Mouse (Mus musculus) testis, adult 2 months (tissue): ENCODE results near the gene Ddah1. TPM values are rescaled to one million over a fixed set of nuclear protein-coding genes. Genes with fewer than 3 reads are reported as not detected.
"Not testable (repeated sequence)": the region's sequence is repeated elsewhere in the genome, so short reads cannot be mapped to it uniquely, and the experiment has no call there.

Experiments used
- H3K27ac ChIP-seq: fragments of 200-500 bp; 2 replicates; pipeline ENCODE4 v1.5.1; 2012; ENCODE audit warnings: low read depth, low read length; ENCODE audit not compliant: control insufficient read depth, insufficient read depth
- H3K27me3 ChIP-seq: fragments of 200-500 bp; 2 replicates; pipeline ENCODE4 v1.6.1; 2012; ENCODE audit warnings: mild to moderate bottlenecking, low read length, moderate library complexity; ENCODE audit not compliant: control insufficient read depth, insufficient read depth
- H3K36me3 ChIP-seq: fragments of 200-500 bp; 2 replicates; pipeline ENCODE4 v1.6.1; 2012; ENCODE audit warnings: mild to moderate bottlenecking, low read length; ENCODE audit not compliant: control insufficient read depth, insufficient read depth
- H3K4me1 ChIP-seq: fragments of 200-500 bp; 2 replicates; pipeline ENCODE4 v1.6.1; 2012; ENCODE audit warnings: low read length; ENCODE audit not compliant: control insufficient read depth, insufficient read depth
- H3K4me3 ChIP-seq: fragments of 200-500 bp; 2 replicates; pipeline ENCODE4 v1.5.1; 2012; ENCODE audit warnings: low read depth, mild to moderate bottlenecking, low read length, moderate library complexity, mixed read lengths; ENCODE audit not compliant: control insufficient read depth
- CTCF ChIP-seq: fragments of 200-500 bp; IDR thresholded peaks from 2 replicates; pipeline ENCODE4 v1.5.1; 2012; ENCODE audit warnings: low read depth, mild to moderate bottlenecking, inconsistent platforms, low read length, moderate library complexity; ENCODE audit not compliant: control insufficient read depth, insufficient read depth, insufficient replicate concordance
- POLR2A ChIP-seq: fragments of 200-500 bp; IDR thresholded peaks from 2 replicates; pipeline ENCODE4 v1.6.1; 2012; ENCODE audit warnings: low read depth, mild to moderate bottlenecking, inconsistent platforms, low read length, moderate library complexity; ENCODE audit not compliant: control insufficient read depth
- polyA plus RNA-seq: library from polyadenylated mRNA; depleted of rRNA; stranded (reverse); fragments of >200 nt; gene quantifications from 2 replicates; pipeline ENCODE4 v1.2.3, GENCODE M21; 2012

Ddah1 gene
- polyA plus RNA-seq, 1 experiment, result 11.0 TPM

DNA sequence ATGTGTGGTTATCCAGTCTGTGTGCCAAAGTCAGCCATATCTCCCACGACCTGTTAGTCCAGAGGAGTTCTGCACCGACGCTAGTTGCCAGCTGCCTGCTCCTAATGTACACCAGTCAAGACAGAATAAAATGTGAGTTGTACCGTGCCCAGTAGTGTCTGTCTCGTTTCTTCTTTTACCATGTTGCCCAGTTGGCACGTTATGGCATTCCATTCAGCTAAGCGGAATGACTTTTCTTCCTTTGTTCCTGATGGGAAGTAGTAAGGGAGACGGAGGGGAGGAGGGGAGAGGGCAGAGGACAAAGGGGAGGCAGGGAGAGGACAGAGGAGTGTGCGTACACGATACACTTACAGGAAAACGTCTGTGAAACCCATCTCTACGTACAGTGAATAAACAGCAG lies 135.7 kb downstream of the Ddah1 start:
- H3K36me3 ChIP-seq, result no peaks in the 10 kb centered on the region
- H3K27ac ChIP-seq, result no peak overlapping the region
- no peaks in the 10 kb centered on the region for H3K4me1 ChIP-seq
- no peak overlapping the region for H3K4me3 ChIP-seq
- no peak for TF ChIP-seq CTCF
- no peak for TF ChIP-seq POLR2A
- H3K27me3 ChIP-seq, result no peaks in the 10 kb centered on the region

DNA sequence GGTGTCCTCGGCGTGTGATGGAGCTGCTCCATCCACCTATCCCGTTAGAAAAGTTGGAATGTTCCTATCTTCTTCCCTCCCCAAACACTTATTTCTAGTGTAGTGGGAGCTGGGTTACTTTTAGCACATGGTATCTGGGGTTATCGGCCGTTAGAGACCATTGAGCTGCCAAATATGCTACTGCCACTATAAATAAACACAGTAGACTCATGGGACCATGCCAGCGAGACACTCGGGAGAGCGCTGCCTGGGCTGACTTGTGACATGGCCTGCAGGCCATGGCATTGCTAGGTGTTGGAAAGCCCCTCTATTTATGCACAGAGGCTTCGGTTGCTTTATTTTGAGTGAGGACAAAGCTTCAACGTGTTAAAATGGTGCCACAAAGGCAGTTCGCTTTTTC lies 139.3 kb downstream of the Ddah1 start:
- H3K4me1 ChIP-seq, result no peaks in the 10 kb centered on the region
- TF ChIP-seq POLR2A, result no peak
- no peak for TF ChIP-seq CTCF
- no peaks in the 10 kb centered on the region for H3K27me3 ChIP-seq
- no peaks in the 10 kb centered on the region for H3K36me3 ChIP-seq
- no peak overlapping the region for H3K27ac ChIP-seq
- H3K4me3 ChIP-seq, result no peak overlapping the region

- Histone ChIP-seq H3K36me3 (no peaks in the 10 kb centered on the region), H3K27me3 (no peaks in the 10 kb centered on the region), H3K4me3 (no peak overlapping the region), H3K27ac (no peak overlapping the region), H3K4me1 (no peaks in the 10 kb centered on the region)
- TF ChIP-seq POLR2A (no peak), CTCF (no peak)
Measured at GRCm38 (mm10) chr3:145899832-145900231, 141.4 kb downstream of the Ddah1 start.

GRCm38 (mm10) chr3:145903530-145903929 lies 145.1 kb downstream of the Ddah1 start:
- no peaks in the 10 kb centered on the region; the same call in 1 of the 2 replicates for H3K4me1 ChIP-seq
- H3K4me3 ChIP-seq, result no peak overlapping the region
- H3K27me3 ChIP-seq, result no peaks in the 10 kb centered on the region
- no peak overlapping the region for H3K27ac ChIP-seq
- no peaks in the 10 kb centered on the region for H3K36me3 ChIP-seq
- TF ChIP-seq POLR2A, result no peak
- no peak for TF ChIP-seq CTCF

DNA sequence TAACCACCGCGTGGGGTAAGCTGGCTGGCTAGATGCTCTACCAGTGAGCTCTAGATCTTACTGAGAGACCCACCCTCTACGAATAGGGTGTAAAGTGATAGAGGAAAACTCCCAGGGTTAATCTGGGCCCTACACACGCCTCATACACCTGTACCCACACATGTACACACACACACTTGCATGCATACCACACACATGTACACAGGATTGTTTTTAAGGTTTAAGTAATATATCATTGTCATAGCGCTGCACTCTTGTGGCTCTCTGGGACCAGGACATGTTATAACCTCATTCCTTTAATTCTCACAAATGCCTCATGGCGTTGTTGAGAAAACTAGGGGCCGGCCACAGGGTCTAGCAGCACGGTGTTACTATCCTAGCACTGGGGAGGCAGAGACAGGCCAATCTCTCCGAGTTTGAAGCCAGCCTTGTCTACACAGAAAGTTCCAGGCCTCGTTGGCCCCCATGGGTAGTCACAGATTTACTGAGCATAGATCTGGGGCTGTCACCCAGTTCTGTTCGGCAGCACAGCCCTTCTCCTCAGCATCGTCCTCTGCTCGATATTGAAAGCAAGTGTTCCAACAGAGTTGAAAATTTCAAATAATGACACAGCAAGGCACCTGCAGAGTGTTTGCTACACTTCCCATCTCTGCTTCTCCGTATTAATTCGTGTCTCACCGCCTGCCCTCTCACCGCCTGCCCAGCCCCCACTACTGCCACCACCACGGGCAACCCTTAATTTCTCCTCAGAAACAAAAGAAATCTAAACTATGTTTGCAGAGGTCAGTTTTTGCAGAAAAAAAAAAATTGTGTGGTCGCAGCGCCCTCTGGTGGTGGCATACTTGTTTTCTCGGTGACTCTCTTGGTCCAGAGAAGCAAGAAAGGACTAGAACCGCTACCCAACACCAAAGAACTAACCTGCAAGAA lies 146.6 kb downstream of the Ddah1 start:
- Histone ChIP-seq H3K36me3 (no peaks in the 10 kb centered on the region), H3K4me1 (no peaks in the 10 kb centered on the region; the same call in 1 of the 2 replicates), H3K27ac (no peak overlapping the region), H3K4me3 (no peak overlapping the region), H3K27me3 (no peaks in the 10 kb centered on the region)
- TF ChIP-seq CTCF, result no peak
- TF ChIP-seq POLR2A, result no peak

DNA sequence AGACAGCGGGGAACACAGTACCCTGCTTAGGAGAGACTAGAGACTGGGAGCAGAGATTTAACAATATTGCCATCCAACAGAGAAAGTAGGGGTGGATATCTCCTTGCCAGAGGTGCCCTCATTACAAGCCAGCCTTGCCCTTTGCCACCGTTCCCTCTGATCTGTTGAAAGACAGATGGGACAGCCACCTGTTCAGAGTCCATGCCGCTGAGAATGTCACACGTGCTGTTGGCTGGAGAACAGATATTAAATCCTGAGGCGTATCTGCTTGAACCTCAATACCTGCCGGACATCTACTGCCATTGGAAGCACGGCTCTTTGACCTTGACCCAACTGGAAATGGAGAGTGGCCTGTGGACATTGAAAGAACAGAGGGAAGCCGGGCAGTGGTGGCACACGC lies 148.1 kb downstream of the Ddah1 start:
- Histone ChIP-seq H3K4me1 (peaks cover 3% of the 10 kb centered on the region), H3K4me3 (no peak overlapping the region), H3K27ac (no peak overlapping the region), H3K27me3 (no peaks in the 10 kb centered on the region), H3K36me3 (no peaks in the 10 kb centered on the region)
- TF ChIP-seq CTCF, result no peak
- TF ChIP-seq POLR2A, result no peak

DNA sequence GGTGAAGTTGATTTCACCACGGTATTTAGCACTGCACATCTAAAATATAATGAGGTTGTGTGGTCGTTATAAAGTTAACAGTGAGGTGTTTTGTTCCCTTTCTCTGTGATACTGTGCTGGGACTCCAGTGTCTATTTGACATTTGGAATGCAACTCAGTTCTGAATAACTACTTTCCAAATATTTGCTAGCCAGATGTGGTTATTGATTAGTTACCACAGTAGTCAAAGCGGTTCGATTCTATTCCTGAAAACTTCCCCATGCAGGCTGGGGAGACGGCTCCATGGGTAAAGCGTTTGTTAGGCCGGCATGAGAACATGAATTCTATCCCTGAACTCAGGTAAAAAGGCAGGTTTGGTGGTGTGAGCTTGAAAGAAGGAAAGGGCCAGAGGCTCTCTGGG lies 154.0 kb downstream of the Ddah1 start:
- TF ChIP-seq CTCF (no peak), POLR2A (no peak)
- H3K4me3 ChIP-seq, result no peak overlapping the region
- no peaks in the 10 kb centered on the region for H3K27me3 ChIP-seq
- H3K4me1 ChIP-seq, result peaks cover 3% of the 10 kb centered on the region
- no peak overlapping the region for H3K27ac ChIP-seq
- no peaks in the 10 kb centered on the region for H3K36me3 ChIP-seq

DNA sequence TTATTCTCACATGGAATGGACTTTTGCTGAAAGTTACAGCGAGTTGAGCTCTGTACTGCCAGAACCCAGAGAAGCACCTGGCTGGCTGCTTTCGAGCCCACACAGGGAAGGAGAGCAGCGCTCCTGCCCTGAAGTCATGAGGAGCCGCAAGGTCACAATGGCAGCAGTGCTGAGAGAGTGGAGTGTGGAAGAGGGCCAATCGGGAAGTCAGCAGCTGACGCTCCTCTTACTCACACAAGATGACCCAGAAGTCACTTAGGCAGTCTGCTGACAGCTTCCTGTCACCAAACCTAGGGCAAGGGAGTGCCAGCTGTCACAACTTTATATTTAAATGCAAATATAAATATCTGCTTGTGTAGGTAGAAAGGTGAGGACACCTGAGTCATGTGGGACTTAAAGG lies 154.8 kb downstream of the Ddah1 start:
- Histone ChIP-seq H3K4me1 (peaks cover 3% of the 10 kb centered on the region), H3K27me3 (no peaks in the 10 kb centered on the region), H3K27ac (no peak overlapping the region), H3K4me3 (no peak overlapping the region), H3K36me3 (no peaks in the 10 kb centered on the region)
- no peak for TF ChIP-seq POLR2A
- no peak for TF ChIP-seq CTCF

- H3K27ac ChIP-seq, H3K36me3 ChIP-seq, H3K27me3 ChIP-seq, H3K4me1 ChIP-seq, H3K4me3 ChIP-seq: not testable (repeated sequence)
Measured at GRCm38 (mm10) chr3:145913942-145914341, 155.5 kb downstream of the Ddah1 start.
